Mouse (Mus musculus) kidney, postnatal 36 days (tissue): ENCODE measurements around the gene Enah.

Experiments used
- DNase-seq, 2 experiments: peaks; one replicate each; pipeline ENCODE4 v3.0.0; 2021 to 2022; ENCODE audit warnings: mixed read lengths in 2 of 2

Enah gene

DNA sequence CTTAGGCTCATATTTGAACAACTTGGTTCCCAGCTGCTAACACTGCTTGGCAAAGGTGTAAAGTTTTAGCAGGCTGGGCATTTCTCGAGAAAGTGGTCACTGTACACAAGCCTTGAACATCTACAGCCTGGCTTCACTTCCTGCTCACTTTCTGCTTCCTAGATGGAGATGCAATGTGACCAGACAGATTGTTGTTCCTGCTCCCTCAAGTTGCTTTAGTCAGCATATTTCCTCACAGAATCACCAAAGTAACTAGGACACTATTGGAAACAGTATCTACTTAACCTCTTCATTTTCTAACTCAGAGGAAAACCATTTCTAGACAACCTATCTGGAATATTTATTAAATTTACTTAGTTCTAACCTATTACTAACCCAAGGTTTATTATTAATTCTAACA, 61.4 kb downstream of the Enah start:
- no peak for DNase-seq

DNA sequence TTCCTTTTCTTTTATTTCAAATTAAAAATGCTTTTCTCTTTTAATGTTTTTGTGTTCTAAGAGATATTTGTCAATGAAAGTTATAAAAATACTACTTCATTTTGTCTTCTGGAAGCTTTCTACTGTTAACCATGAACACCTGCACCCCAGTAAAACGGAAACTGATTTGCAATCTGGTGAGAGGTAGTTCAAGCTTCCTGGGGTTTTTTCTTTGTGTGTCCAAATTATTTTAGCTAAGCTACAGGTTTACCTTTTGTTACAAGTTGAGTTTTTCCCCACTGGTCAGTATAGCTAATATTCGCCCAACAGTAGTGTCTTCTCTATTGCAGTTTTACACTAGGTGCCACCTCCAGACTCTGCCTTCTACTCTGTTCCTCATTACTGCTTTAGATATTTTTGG, 62.1 kb downstream of the Enah start:
- DNase-seq: no peak

DNA sequence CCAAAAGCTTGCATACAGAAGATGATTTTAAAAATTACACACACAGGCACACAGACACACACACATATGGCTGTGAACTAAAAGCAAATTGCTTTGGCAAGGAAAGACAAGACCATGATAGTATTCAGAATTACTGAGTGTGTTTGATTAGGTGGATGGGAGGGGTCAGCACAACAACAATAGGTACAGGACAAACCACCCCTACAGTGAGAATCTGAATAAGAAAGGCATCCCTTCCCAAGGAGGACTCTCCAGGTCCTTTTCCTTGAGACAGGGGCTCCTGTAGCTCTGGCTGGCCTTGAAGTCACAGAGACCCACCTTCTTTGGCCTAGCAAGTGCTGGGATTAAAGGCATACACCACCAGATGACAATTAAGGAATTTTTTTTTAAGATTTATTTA, 66.2 kb downstream of the Enah start:
- DNase-seq: no peak

DNA sequence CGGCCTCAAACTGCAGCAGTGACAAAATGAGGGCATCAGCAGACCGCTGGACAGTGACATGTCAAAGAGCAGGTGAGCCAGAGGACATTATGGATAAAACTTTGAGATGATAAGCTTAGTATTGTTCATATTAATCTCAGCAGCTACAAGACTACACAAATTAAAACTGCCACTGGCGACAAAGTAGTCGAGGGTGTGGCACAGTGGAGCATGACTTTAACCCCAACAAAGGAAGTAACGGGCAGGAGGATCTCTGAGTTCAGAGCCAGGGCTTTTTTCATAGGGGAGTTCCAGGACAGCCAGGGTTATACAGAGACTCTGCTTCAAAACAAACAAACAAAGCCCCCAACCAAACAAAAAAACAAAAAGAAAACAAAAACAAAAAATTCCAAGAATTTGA, 68.5 kb downstream of the Enah start:
- no peak for DNase-seq

DNA sequence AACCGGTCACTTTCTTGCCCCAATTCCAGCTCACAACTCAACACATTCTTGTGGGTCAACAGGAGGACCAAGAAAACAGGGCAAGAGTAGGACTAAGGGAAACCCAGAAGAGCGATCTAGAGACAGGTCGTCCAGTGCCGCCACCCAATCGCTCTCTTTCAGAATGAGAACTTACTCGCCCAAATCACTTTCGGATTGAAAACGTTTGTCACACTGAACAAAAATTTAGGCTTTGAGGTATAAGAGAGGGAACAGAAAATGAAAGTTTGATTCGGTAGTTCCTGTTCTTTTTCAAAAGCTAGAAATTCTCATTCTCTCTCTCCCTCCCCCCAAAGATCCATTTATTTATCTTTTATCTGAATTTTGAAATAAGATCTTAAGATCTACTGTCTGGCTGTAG, 69.1 kb downstream of the Enah start:
- no peak for DNase-seq

DNA sequence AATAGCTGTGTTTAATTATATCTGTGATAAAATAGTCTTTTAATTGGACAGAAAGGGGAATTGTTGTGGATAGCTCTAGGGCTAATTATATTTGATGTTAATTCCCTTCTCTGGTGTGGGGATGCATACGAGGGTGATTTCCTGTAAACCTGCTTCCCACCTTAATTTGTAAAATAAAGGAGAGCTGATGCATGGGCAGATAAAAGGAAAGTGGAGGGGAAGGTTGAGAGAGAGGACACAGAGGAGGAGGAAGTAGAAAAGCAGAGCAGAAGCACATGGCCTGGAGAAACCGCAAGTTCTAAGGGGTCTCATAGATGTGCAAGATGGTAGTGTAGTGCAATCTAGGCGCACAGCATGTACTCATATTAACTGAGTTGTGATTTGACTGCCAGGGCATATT, 71.6 kb downstream of the Enah start:
- no peak for DNase-seq

DNA sequence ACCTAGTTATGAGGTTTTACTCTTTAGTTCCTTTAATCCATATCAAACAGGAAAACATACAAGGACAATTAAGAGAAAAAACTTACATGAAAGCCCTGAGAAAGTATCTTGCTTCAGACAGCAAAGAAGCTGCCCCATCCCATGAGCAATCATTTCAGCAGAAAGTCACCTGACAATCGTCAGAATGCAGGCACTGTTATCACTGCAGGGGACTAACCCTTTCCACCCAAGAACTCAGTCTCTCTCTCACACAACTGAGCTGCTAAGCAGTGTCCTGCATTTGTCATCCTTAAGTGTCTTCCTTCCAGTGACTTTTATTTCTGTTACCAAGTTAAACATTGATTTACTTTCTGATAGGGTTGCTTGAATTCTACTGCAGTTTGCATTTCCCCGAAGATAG, 82.7 kb downstream of the Enah start:
- DNase-seq: no peak

DNA sequence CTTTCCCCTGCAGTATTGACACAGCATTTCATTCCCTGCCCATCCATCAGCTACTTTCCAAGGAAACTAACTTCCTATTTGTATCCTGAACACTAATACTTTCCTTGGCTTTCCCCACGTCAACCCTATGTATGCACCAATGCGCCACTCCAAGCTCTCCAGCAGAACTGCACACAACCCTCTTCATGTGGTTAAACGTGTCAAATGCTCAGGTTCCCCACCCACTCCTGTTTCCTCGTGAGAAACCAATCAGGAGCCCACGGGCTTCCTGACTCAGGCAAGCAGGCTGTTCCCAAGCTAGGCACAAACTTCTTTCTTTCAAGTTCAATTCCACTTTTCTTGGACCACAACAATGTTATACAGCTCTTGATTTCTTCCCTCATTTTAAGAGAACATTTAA, 91.4 kb downstream of the Enah start:
- no peak for DNase-seq

DNA sequence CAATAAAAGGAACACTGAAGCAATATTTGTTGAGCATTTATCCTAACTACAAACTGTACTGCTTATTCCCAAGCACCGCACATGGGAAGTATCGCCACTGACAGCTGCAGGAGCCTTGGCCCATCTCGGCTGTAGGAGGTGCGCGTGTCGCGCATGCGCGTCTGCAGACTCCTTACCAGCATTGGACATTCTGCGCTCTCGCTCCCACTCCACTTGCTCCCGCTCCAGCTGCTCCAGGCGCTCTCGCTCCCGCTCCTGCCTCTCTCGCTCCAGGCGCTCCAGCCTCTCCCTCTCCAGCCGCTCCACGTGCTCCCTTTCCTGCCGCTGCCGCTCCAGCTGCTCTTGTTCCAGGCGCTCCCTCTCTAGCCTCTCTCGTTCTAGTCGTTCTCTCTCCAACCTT, 96.4 kb downstream of the Enah start:
- DNase-seq: no peak

DNA sequence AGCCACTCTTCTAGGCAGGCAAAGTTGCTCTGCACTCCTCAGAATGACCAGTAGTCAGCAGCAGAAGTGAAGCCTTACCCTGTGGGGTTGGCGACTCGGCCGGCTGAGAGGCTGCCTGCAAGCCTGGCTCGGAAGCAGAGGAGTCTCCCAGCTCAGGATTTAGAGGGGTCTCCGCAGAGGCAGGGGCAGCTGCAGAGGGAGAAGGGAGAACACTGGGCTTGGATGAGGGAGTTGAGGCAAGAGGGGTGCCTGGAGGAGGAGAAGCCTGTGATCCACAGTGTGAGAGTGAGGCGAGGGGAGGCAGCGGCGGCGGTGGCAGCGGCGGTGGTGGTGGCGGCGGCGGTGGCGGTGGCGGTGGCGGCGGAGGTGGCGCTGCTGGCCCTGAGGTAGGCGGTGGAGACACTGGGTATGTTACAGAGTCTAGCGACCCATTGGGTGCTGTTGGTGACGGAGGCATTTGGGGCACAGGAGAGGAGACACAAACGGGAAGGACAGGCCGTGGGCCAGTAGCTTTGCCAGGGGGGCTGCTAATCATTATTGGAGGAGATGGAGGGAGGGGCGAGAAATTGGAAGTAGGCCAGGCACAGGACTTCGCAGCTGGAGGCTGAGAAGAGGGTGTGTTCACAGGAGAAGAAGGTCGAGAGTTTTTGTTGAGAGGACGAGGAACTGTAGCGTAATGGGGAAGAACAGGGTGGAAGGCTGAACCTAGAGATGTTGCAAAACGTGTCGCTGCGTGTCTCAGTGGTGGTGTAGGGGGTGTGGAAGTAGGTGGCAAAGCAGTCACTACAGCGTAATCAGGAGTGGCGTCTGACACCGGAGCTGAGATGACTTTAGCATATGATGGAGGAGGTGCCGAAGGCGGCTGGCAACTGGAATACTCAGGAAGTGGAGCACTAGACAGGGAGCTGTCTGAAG, 98.0 kb downstream of the Enah start:
- peak in 1 of 2 experiments; percentile 18 for DNase-seq

DNA sequence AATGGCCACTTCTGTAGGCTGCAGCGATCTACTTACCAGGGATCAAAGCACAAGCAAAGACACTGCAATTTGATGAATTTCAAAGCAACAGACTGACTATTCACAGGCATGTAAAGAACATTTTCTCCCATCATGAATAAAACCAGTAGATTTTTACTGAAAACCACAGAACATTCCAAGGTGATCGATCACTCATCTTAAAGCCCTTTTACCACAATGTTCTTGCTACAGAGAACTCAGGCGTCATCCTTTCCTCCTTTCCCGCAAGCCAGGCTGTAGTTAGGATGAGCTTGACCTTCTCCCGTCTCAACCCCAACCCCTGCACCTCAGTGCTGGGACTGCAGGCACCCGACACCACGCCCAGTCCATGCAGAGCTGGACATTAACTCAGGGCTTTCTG, 107.9 kb downstream of the Enah start:
- no peak for DNase-seq

DNA sequence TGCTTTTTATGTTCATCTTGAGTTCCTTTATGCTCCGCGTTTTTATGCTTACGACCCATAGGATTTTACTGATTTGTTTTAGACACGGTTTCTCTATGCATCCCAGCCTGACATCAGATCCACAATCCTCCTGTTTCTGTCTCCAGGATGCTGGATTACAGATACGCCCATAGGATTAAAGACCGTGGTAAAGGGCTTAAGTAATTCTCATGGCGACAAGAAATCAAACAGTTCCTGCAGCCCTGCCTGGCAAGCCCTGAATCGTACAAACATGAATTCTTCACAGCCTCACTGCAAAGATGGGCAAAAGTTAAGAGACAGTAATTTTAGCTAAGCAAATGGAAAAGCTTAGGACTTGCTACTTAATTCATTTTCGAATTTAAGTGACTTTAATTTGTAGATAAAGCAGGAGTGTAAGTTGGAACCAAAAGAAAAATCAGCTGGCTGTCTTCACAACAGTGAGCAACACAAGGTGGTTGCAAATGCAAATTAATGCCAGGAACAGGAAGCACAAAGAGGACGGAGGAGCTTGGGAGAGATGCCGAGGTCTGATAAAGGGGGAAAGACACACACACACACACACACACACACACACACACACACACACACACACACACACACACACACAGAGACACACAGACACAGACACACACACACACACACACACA, 118.0 kb downstream of the Enah start:
- no peak for DNase-seq

DNA sequence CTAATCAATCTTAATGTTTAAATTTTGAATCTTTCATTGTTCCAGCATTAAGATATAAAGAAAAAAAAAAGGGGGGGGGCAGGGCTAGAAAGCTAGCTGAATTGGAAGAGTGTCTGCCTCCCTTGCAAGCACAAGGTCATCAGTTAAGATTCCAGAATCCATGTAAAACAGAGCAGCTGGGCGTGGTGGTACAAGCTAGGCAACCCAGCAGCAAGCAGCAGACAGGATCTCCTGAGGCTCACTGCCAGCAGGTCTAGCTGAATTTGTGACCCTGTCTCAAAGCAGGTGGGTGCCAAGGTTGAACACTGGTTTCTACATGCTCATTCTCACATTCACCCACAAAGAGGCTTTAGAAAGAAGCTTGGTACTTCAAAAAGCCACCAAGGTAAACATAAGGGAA, 118.9 kb downstream of the Enah start:
- no peak for DNase-seq

DNA sequence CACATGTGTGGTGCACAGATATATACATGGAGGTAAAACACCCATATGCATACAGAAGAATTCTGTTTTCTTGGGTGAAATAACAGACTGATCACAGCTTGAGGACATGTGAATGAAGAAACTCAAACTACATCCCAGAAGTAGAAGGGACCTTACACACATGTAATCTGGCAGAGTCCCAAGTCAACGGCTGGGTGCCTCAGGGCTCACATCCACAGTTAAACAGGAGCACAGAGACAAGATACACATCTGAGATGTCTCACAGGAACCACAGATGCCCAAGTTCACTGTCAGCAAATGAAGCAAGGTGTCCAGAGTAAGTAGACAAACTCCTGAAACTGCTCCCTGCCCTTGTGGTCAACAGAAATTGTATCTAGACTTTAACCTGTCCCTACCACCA, 120.8 kb downstream of the Enah start:
- no peak for DNase-seq

DNA sequence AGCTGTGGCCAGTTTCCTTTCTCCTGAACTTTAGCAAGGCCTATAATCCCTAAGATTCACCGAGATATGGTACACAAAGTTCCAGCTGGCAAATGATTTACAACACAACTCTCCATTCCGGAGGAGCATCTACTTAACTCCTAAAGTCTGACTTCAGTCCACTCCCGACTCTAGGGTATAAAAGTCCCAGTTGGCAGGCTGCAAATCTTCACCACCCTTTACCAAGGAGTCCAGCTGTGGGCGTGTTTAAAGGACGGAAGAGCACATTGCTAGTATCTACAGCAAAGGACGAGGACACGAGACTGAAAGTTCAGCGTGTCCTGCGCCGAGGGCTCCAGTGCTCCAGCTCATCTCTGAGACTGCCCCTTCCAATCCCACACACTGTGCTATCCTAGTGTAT, 122.8 kb downstream of the Enah start:
- DNase-seq: peak; percentile 11 to 50

DNA sequence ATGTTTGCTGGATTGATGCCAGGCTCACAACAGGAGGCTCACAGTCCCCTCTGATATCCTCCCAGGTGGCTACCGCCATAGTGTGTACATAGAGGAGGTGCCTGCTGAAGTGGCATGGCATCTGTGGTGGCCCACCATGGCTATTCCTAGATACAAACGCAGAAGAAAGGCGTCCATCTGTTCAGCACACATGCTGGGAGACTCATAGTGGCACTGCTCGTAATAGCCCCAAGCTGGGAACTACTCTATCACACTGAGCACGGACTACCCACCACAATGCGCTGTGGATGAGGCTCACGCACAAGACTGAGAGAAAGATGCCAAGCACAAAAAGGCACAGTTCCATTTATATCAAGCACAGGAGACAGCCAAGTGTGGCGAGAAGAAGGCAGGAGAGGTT, 126.1 kb downstream of the Enah start:
- DNase-seq: no peak

DNA sequence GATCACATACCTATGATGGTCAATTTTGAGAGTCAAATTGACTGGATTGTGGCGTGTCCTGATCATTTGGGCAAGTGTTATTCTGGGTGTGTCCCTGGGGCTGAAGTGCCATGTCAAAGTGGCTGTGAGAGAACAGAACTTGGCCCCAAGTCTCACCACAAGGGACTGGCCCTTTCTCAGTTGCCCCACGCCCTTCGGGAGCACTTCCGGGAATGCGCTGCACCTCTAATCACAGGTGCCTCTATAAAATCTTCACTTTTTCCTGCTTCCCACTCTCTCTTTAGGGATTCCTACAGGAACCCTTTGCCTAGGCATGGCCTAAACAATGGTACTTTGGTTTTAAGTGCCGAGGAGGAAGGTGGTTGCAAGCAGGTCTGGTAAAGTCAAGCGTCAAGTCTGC, 130.1 kb downstream of the Enah start:
- no peak for DNase-seq

DNA sequence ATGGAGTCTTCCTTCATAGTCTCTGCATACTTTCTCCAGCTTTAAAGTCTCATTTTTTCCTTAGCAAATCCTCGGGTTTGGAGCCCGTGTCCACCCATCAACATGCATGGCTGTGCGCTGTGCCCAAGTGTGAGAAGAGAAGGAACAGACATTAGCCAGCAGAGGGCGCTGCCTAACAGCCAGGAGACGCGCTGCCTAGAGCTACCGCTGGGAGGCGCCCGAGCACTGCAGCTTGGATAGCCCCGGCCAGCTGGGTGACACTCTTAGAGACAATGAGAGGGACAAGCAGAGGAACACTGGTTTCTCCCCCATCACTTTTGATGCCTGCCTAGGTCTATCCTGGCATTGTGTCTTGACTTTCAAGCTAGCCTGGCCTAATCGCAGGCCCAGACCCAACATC, 131.0 kb downstream of the Enah start:
- peak; percentile 80 to 92 for DNase-seq

DNA sequence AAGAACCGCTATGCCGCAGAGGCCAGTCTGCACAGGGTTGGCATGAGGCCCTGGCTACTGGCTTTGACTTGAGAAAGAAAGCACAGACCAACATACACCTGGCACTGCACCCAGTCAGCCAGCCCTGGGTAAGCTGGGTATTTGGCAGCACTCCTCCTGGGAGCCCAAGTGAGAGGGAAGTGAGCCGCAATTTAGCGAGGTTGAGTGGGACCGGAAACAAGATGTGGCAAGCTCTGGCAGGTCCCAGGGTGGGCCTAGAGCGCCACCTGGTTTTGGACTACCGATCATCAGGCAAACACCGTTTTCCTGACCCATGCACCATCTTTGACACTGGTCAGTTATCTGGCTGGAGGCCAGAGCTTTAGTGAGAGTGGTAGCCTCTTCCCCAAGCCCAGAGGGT, 138.3 kb downstream of the Enah start:
- peak; percentile 72 to 86 for DNase-seq

DNA sequence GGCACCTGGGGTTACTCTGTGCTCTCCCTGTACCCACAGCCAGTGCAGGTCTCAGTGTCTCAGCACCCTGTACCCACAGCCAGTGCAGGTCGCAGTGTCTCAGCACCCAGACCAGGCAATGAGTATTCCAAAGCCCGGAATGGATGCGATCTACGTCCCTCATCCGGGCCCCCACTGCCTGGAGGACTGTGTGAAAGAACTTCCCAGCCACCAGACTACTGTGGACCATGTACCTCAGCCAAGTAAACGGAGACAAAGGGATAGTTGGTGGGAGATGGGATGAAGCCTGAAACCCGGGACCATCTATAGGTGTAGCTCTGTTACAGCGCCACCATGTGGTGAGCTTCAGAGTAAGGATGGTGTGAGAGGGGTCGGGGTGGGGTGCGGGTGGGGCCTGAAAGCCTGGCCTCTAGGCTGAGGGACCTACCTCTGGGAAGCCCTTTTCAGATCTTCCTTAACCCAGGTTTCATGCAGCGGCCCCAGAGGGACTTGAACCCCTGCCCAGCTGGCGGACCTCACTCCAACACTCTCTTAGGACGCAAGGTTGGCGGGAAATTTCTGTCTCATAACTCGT, 139.0 kb downstream of the Enah start:
- peak in 1 of 2 experiments; percentile 40 for DNase-seq

DNA sequence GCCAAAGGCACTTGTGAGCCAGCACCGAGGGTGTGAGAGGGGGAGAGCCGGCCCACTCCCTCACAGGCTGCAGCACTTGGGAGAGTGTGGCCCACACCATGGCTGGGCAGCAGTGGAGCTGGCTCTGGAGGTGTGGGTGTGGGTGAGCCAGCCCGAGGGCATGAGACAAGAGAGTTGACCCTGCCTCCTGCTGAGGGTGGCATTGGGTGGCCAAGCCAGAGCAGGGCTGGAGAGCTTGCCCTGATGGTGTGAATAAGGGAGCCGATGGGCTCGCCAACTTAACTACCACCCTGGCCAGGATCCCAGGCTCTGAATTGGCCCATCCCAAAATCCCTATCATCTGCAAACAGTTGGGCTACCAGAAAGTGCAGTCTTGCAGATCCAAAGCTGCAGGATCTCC, 141.4 kb downstream of the Enah start:
- DNase-seq: no peak

DNA sequence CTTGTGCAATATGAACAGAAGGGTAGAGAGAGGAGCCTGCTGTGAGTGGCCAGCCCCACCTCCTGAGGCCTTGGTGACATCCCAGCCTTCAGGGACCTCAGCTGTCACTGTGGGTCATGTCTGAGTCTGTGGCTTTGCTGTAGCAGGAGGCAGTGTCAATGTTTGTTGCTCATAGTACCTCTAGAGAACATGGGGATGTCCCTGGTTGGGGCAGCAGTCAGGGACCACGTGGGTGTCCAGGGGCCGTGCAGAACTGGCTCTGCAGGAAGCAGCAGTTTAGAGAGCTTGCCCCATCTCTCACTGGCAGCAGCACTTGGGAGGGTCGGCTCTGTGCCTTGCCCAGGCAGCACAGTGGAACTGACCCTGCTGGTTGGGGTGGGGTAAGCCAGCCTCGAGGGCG, 142.7 kb downstream of the Enah start:
- no peak for DNase-seq

DNA sequence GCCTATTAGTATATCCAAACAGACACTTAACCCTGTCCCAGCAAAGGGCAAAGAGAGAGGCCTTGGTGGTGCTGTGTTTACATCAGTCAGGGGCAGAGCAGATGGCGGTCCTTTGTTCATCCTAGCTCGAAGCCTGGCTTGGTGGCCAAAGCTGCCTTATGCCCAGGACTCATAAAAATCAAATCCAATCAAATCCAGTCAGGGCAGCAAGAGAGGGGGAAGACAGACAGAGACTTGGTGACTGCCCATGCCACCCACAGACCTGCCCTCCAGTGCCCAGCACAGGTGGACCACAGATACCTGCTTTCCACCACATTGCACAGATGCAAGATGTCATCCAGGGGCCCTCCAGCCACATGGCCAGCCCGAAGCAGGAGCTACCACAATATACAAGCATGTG, 143.1 kb downstream of the Enah start:
- DNase-seq: no peak
